Mouse (Mus musculus) mesoderm, embryonic 11.5 days (tissue): ENCODE measurements around the gene Igdcc4.

ENCODE experiments used
- DNase-seq: peaks from one replicate; pipeline ENCODE4 v3.0.0-alpha.2; 2012; ENCODE audit warnings: low read depth, low spot score

Gene Igdcc4

DNA sequence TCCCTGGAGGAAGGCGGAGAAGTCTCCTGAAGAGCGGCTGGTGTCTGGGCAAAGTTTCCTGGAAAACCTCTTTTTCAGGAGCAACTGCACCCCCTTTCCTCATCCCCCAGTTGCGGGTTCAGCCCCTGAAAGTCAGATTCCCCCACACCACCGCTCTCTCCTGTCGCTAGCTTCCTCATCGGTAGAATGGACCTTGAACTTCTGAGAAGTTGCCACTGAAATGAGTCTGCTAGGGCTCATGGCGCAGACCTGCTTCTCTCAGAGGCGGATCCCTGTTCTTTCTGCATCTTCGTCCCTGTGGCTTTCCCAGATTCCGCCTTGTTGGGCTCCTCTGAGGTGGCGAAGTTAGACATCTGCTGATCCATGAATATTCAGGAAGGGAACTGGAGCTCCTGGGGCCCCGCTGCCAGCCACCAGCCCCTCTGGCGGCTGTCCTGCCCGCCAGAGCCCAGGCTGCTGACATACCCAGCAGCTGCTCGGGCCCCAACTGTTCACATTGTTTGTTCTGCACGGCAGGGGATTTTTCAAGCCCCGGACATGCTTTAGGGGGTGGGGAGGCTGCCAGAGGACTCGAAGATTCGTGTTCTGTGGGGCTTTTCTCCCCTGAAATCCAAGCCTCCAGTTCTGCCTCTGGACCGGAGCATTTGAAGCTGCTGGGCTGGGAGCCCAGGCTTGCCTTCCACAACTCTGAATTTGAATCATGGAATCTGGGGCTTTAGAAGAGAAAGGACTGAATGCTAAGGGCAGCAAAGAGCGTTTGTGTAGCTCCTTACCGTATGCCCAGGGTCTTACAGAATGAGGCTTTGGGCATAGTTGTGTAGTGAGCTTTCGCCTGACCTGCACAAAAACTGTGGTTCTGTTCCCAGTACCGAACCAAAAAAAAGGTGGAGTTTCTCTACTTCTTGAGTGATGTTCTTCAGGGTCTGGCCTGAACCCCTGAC is 8.1 kb downstream of the Igdcc4 start:
- peak; percentile 78 for DNase-seq

DNA sequence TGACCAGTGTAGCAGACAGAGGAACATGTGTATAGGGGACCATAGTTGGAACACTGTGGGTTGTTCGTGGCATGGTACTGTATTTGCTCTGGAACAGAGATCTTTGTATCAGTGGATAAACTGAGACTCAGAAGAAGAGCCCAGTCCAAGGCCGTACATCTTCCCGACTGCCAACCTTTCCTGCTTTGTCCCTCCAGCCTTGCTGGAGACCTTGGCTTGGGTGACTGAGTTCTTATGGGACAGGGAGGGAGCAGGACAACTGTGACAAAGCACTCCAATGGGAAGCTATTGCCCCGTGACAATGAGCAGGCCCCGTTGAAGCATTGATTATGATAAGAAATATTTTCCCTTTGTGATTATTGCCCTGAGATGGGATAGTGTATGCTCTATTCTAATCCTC is 10.4 kb downstream of the Igdcc4 start:
- no peak for DNase-seq

DNA sequence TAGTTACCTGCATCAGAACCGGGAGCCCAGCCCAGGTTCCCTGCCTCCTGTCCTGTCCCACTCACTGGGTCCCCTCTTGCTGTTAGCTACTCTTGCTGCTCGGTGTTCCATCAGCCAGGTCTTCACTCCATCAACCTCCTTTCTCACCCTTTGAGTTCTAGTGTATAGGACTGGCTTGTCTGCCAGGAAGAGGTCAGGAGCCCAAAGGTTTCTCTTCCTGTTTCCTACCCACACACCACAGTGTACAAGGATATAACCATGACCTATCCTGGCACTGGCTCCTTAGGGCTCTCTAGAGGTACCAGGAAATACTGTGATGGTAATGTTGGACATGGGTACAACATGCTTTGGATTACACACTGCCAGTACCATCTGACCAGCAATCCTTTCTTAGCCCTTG is 12.4 kb downstream of the Igdcc4 start:
- DNase-seq = no peak

GRCm38 (mm10) chr9:65115891-65116290 is 14.6 kb downstream of the Igdcc4 start:
- no peak for DNase-seq

DNA sequence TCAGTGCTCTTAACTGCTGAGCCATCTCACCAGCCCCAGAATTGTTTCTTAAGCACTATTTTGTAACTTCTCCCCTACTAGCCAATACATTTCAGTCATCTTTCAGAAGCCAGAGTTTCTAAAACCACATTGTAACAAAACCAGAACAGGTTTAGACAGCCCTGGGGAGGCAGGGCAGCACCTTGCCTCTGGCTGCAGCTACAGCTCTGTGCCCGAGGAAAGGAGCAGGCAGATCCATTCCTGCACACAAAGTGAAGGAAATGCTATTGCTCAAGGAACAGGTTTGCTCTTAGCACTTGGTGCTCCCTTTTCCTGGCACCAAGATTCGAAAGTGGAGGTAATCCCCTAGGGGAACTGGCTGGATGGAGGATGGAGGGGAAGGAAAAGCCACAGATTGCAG is 16.2 kb downstream of the Igdcc4 start:
- DNase-seq = no peak

- DNase-seq = peak; percentile 84
Measured at GRCm38 (mm10) chr9:65120935-65121334, 19.6 kb downstream of the Igdcc4 start.

DNA sequence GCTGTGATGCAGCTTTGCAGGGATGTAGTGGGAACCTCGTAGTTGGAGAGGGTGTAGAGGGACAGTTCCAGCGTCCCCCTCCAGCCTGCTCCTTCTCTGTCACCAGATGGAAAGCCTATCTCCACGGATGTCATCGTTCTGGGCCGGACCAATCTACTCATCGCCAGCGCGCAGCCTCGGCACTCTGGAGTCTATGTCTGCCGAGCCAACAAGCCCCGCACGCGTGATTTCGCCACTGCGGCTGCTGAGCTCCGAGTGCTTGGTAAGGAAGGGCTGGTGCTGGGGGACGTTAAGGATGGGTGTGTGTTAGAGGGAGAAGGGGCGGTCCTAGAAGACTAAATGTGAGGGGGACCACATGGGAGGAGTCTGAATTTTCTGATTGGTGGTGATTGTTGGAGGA is 21.3 kb downstream of the Igdcc4 start:
- no peak for DNase-seq

GRCm38 (mm10) chr9:65123552-65124168 is 22.4 kb downstream of the Igdcc4 start:
- peak; percentile 82 for DNase-seq

GRCm38 (mm10) chr9:65128123-65128815 is 27.0 kb downstream of the Igdcc4 start:
- peak; percentile 87 for DNase-seq

DNA sequence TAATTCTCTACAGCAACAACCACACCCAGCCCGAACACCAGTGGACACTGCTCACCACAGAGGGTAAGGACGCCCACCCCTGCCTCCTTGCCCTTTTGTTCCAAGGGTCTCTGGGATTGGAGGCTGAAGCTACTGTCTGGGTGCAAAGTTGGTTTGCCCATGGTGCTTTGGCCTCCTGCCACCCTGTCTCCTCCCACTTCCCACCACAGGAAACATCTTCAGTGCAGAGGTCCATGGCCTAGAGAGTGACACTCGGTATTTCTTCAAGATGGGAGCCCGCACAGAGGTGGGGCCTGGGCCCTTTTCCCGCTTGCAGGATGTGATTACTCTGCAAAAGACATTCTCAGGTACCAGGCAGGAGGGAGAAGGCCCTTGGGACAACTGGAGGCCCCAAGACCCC is 30.4 kb downstream of the Igdcc4 start:
- DNase-seq = no peak

DNA sequence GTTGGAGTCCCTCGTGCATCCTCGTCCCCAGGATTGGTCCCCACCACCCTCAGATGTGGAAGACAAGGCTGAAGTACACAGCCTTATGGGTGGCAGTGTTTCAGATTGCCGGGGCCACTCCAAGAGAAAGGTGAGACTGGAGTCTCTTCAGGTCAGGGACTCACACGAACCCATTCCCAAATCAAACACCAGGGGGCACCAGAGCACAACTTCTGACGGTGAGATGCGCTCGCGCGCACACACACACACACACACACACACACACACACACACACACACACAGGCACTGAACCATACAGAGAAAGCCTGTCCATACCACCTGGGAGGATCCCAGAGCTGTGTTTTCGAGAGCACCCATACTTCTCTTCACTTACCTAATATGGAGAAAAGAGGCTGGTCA is 32.5 kb downstream of the Igdcc4 start:
- DNase-seq = peak; percentile 85

GRCm38 (mm10) chr9:65135126-65135525 is 33.8 kb downstream of the Igdcc4 start:
- no peak for DNase-seq

DNA sequence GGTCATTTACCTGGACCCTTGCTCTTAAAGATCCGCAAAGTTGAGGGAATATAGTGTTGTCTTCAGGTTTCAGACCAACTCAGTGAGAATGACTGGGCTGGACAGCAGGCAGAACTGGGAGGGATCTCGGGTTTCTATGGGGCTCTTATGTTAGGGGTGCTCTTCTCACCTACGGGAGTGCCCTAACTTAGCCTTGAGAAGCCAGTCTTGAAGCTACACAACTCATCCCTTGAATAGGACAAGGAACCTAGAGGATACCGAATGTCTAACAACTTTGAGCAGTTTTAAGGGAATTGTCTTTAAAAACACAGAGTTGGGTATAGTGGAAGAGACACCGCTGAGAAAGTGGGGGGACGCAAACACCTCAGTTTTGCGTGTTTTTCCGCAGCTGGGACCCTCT is 39.2 kb downstream of the Igdcc4 start:
- no peak for DNase-seq

GRCm38 (mm10) chr9:65140936-65141305 is 39.6 kb downstream of the Igdcc4 start, which contains the start of gene Igdcc3:
TSS of gene Igdcc3 (plus strand) at chr9:65141189.
- DNase-seq = peak; percentile 90

GRCm38 (mm10) chr9:65141306-65141975 is 40.2 kb downstream of the Igdcc4 start:
- DNase-seq = peak; percentile 62

DNA sequence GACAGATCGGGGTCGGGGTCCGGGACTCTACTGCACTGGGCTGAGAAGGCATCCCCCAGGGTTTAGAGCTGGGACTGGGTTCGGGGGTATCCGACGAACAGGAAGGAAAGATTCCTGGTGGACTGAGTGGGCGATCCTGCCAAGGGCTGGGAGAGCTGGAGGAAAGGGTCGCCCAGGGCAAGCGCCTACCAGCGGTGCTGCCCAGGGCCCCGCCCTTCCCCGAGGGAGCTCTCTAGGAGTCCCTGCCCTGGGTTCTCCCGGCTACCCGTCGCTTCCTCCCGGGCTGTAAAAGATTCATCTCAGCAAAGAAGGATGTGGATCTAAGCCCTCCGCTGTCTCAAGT is 40.7 kb downstream of the Igdcc4 start:
- no peak for DNase-seq

DNA sequence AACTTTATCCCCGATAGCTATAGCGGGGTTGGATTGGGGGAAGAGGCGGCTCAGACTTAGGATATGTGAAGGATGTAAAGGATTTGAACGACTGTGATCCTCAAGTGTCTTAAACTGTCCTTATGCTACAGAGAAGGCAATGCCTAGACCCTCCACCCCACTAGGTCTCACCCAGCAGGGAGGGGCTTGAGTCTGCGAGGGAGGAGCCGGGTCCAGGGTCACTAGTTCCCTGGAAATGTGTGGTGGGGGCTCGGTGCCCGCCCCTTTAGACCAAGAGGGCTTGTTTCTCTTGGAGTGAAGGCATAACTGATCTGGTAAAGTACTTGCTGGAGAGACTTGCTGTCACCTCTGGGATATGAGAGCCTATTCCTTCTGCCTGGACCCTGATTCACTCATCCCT is 41.1 kb downstream of the Igdcc4 start:
- DNase-seq = no peak

GRCm38 (mm10) chr9:65146001-65146400 is 44.7 kb downstream of the Igdcc4 start:
- peak; percentile 57 for DNase-seq

- DNase-seq = no peak
Measured at GRCm38 (mm10) chr9:65148507-65148906, 47.2 kb downstream of the Igdcc4 start.

GRCm38 (mm10) chr9:65152711-65153330 is 51.5 kb downstream of the Igdcc4 start:
- DNase-seq = no peak

DNA sequence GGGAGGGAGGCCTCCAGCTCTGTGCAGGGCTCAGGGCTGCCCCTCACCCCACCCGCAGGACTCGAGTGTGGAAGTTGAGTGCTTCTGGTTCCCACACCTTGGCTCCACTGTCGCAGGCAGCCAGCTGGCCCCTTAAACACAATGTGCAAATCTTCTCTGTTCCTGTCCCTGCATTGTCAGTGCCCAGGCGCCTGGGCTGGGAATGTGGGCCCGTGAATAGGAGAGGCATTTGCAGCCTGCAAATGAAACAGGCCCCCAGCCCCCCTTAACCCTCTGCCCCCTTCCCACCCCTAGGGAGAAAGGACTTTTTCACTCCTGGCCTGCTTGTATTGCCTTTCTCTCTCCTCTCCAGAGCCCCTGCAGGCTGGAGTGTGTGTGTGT is 52.0 kb downstream of the Igdcc4 start:
- peak; percentile 66 for DNase-seq
